Mouse (Mus musculus) spleen, postnatal 4 days (tissue): ENCODE data around the gene Zfp30.

Experiments
- DNase-seq, 2 experiments: peaks; one replicate each; pipeline ENCODE4 v3.0.0; 2022; ENCODE audit warnings: low spot score in 2 of 2

Gene Zfp30

DNA sequence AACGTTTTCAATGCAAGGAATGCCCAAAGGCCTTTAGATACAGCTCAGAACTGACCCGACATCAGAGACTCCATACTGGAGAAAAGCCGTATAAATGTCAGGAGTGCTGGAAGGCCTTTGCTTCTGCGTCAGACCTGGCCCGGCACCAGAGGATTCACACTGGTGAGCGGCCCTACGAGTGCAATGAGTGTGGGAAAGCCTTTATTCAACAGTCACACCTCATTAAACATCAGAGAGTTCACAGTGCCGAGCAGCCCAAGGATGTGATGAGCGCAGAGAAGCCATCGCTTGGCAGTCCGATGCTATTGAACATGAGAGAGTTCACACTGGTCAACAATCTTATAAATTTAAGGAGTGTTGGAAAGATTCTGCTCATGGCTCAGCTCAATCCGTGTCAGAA lies 46.0 kb downstream of the Zfp30 start:
- DNase-seq = no peak

DNA sequence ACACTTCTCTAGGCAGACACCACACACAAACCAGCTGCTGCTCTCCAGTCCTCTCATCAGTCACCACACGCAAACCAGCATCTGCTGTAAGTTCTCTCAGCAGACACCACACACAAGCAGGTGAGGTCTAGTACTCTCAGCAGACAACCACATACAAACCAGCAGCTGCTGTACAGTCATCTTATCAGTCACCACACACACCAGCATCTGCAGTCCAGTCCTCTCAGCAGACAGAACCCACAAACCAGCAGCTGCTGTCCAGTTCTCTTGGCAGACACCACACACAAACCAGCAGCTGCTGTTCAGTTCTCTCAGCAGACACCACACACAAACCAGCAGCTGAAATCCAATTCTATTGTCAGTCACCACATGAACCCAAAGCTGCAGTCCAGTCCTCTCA lies 53.0 kb downstream of the Zfp30 start:
- DNase-seq = no peak

DNA sequence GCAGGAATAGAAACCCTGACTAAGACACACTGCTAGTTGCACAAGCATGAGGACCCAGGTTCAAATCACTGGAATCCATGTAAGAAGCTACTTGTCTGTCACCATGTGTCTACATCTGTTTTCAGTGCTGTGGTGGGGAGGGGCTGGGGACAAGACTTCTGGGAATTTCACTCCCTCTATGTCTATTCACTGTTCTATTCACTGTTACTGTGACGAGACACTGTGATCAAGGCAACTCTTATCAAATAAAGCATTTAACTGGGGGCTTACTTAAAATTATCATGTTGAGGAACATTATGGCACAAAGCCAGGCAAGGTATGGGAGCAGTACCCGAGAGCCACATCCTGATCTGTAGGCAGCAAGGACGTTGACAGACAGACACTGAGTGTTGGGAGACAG lies 55.5 kb downstream of the Zfp30 start:
- no peak for DNase-seq

DNA sequence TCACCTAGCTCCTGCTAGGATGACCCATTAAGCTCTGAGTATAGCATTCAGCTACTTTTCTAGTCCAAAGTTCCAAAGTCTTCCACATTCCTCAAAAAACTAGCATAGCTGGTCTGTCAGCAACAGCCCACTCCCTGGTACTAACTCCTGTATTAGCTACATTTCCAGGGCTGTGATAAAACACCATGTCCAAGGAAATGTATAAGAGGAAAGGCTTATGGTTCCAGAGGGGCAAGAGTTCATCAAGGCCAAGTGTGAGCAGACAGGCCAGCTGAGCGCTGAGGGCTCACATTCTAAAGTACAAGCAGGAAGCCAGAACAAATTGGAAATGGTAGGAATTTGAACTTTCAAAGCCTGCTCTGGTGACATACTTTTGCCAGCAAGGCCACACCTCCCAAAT lies 58.3 kb downstream of the Zfp30 start:
- no peak for DNase-seq
